Comparison of ENCODE assay signal across 9 mouse cellular contexts in genomic region chr6:105090882-105091281, GRCm38 (mm10).
DNase-seq lines count a peak whose midpoint lies in the region; ATAC-seq and TF ChIP-seq lines count a peak whose summit lies in the region.
"Had no signal": no experiment of that assay in that cellular context is flagged by ENCODE, and none has a peak within 500 bp of the region (broad histone marks: within the 10 kb centered on the region; RNA-seq: fewer than 3 reads in every experiment).

No protein-coding gene starts in this region.

- H3K4me3 ChIP-seq in gastrocnemius, adult 2 months: no peak overlapping the region
- H3K4me3 ChIP-seq: heart, embryonic 13.5 days had no signal

- peak; percentile 7; the same call in 1 of the 2 replicates for TF ChIP-seq CTCF in gastrocnemius, adult 2 months (IDR thresholded peaks at IDR 0.05)

- H3K27ac ChIP-seq in gastrocnemius, adult 2 months: no peak overlapping the region
- H3K27ac ChIP-seq: heart, embryonic 13.5 days had no signal

- peak; percentile 7 for DNase-seq in gastrocnemius, adult 2 months
- DNase-seq in gastrocnemius, adult 8-10 months (ENCODE audit: low spot score in 2 of 2): no peak
- DNase-seq in ovary, postnatal 14 days (ENCODE audit: low spot score): peak; percentile 11
- DNase-seq in ovary, adult 18-20 months (ENCODE audit: low spot score): no peak
- DNase-seq in embryo, embryonic 11.5 days (ENCODE audit: low read depth, low spot score): peak; percentile 8
- peak; percentile 10 to 41 for DNase-seq in left cerebral cortex, adult 18-20 months (ENCODE audit: low spot score in 2 of 2)
- no peak for DNase-seq in lung, postnatal 25 days (ENCODE audit: low spot score)

- ATAC-seq in erythroid progenitor cell, adult 5-6 weeks (replicated peaks; ENCODE audit: low FRiP score, poor library complexity, severe bottlenecking): no peak

- intact Hi-C loops in gastrocnemius, adult 2 months (cut with DNase I): no loop called here

Comparison
In these comparisons a context has a peak if more than half of its experiments do, and no peak if none do; other contexts are left out.
1. DNase-seq: peak in gastrocnemius, adult 2 months (single experiment), ovary, postnatal 14 days (single experiment), embryo, embryonic 11.5 days (single experiment) and left cerebral cortex, adult 18-20 months (2 of 2); none in gastrocnemius, adult 8-10 months (0 of 2), ovary, adult 18-20 months (single experiment) and lung, postnatal 25 days (single experiment).